Mouse (Mus musculus) CH12.LX (cell line): ENCODE data around the gene Slc4a2. TPM values are rescaled to one million over a fixed set of nuclear protein-coding genes. Genes with fewer than 3 reads are reported as not detected.
A peak's percentile ranks its signal among the peaks of the same experiment; 100 is the strongest.

ENCODE experiments used
- DNase-seq: peaks from one replicate; pipeline ENCODE4 v3.0.0-alpha.2; 2013; ENCODE audit errors: extremely low read depth
- H3K27ac ChIP-seq: 2 replicates; pipeline ENCODE4 v1.5.1; 2012; ENCODE audit warnings: low read depth, mild to moderate bottlenecking, control low read depth, moderate library complexity; ENCODE audit not compliant: insufficient read depth
- H3K27me3 ChIP-seq: replicated peaks from 2 replicates; pipeline ENCODE3; 2012; ENCODE audit warnings: inconsistent platforms
- H3K36me3 ChIP-seq, 2 experiments: replicated peaks in 1 of 2; 2 replicates each; pipeline versions ENCODE3 to v1.6.1; 2012; ENCODE audit warnings: inconsistent platforms in 1 of 2, low read length in 1 of 2, mild to moderate bottlenecking in 1 of 2, mixed read lengths in 1 of 2, moderate library complexity in 1 of 2; ENCODE audit not compliant: control insufficient read depth in 1 of 2, insufficient read depth in 1 of 2
- H3K4me1 ChIP-seq, 2 experiments: 2 replicates each; pipeline ENCODE4 v1.6.1; 2012; ENCODE audit warnings: inconsistent platforms in 1 of 2, moderate library complexity in 1 of 2; ENCODE audit not compliant: insufficient read depth in 2 of 2, control insufficient read depth in 1 of 2
- H3K4me2 ChIP-seq: 2 replicates; pipeline ENCODE4 v1.6.1; 2012; ENCODE audit warnings: low read depth, mild to moderate bottlenecking, control low read depth; ENCODE audit not compliant: poor library complexity, insufficient read depth, severe bottlenecking
- H3K4me3 ChIP-seq, 3 experiments: fragments of 150-350 bp in 1 of 3; sonication (generic) in 1 of 3; replicated peaks in 1 of 3; 2 replicates each; pipeline versions ENCODE3 to v1.5.1; 2011 to 2012; ENCODE audit warnings: low read depth in 2 of 3, low read length in 2 of 3, mild to moderate bottlenecking in 2 of 3, moderate library complexity in 2 of 3, control low read depth in 1 of 3, improper control_type of control experiment in 1 of 3, inconsistent platforms in 1 of 3, mixed read lengths in 1 of 3; ENCODE audit not compliant: poor library complexity in 1 of 3
- H3K79me2 ChIP-seq: replicated peaks from 2 replicates; pipeline ENCODE4 v1.6.1; 2012; ENCODE audit warnings: mild to moderate bottlenecking, moderate library complexity; ENCODE audit not compliant: control insufficient read depth, poor library complexity, insufficient read depth, severe bottlenecking; ENCODE audit errors: extremely low read depth
- H3K9ac ChIP-seq: 2 replicates; pipeline ENCODE4 v1.6.1; 2012; ENCODE audit warnings: low read depth, mild to moderate bottlenecking, control low read depth, moderate library complexity; ENCODE audit not compliant: insufficient read depth
- H3K9me3 ChIP-seq: replicated peaks from 2 replicates; pipeline ENCODE3; 2012; ENCODE audit warnings: low read length, inconsistent platforms, mixed read lengths
- BHLHE40 ChIP-seq: IDR thresholded peaks from 2 replicates; pipeline ENCODE4 v1.6.1; 2011; ENCODE audit warnings: mild to moderate bottlenecking, low read depth, low read length, improper control_type of control experiment
- CHD2 ChIP-seq: IDR thresholded peaks from 2 replicates; pipeline ENCODE4 v1.6.1; 2011; ENCODE audit warnings: low read length, improper control_type of control experiment
- CTCF ChIP-seq, 2 experiments: IDR thresholded peaks in 1 of 2; conservative IDR thresholded peaks in 1 of 2; 2 replicates each; pipeline ENCODE4 v1.5.1; 2011 to 2012; ENCODE audit warnings: low read depth in 2 of 2, low read length in 2 of 2, improper control_type of control experiment in 1 of 2, inconsistent platforms in 1 of 2, mild to moderate bottlenecking in 1 of 2, moderate library complexity in 1 of 2
- E2F4 ChIP-seq: IDR thresholded peaks from 2 replicates; pipeline ENCODE4 v1.6.1; 2011; ENCODE audit warnings: low read depth, low read length, improper control_type of control experiment; ENCODE audit not compliant: insufficient replicate concordance
- GABPA ChIP-seq: IDR thresholded peaks from 2 replicates; pipeline ENCODE4 v1.6.1; 2012; ENCODE audit warnings: low read depth, low read length, improper control_type of control experiment, inconsistent platforms; ENCODE audit not compliant: insufficient replicate concordance
- HCFC1 ChIP-seq: IDR thresholded peaks from 2 replicates; pipeline ENCODE4 v1.6.1; 2012; ENCODE audit warnings: low read depth, mild to moderate bottlenecking, inconsistent platforms, low read length, improper control_type of control experiment
- IRF4 ChIP-seq: IDR thresholded peaks from 2 replicates; pipeline ENCODE4 v1.6.1; 2014; ENCODE audit warnings: low read depth, mild to moderate bottlenecking, inconsistent platforms, low read length, improper control_type of control experiment
- JUN ChIP-seq: IDR thresholded peaks from 2 replicates; pipeline ENCODE4 v1.6.1; 2011; ENCODE audit warnings: low read depth, mild to moderate bottlenecking, low read length, improper control_type of control experiment, moderate library complexity; ENCODE audit not compliant: insufficient read depth
- KAT2A ChIP-seq: IDR thresholded peaks from 2 replicates; pipeline ENCODE4 v1.6.1; 2012; ENCODE audit warnings: low read length, improper control_type of control experiment, inconsistent platforms; ENCODE audit not compliant: insufficient replicate concordance
- MAFK ChIP-seq: IDR thresholded peaks from 2 replicates; pipeline ENCODE4 v1.6.1; 2011; ENCODE audit warnings: low read length, improper control_type of control experiment; ENCODE audit not compliant: insufficient replicate concordance
- MAX ChIP-seq: IDR thresholded peaks from 2 replicates; pipeline ENCODE4 v1.6.1; 2011; ENCODE audit warnings: low read length, improper control_type of control experiment
- MYC ChIP-seq: IDR thresholded peaks from 2 replicates; pipeline ENCODE4 v1.6.1; 2011; ENCODE audit warnings: low read depth, mild to moderate bottlenecking, improper control_type of control experiment, low read length
- NRF1 ChIP-seq: IDR thresholded peaks from 2 replicates; pipeline ENCODE4 v1.6.1; 2014; ENCODE audit warnings: low read depth, mild to moderate bottlenecking, inconsistent platforms, low read length, improper control_type of control experiment, moderate library complexity
- POLR2A ChIP-seq: IDR thresholded peaks from 2 replicates; pipeline ENCODE4 v1.6.1; 2011; ENCODE audit warnings: low read depth, mild to moderate bottlenecking, improper control_type of control experiment, low read length
- RAD21 ChIP-seq: IDR thresholded peaks from 2 replicates; pipeline ENCODE4 v1.6.1; 2011; ENCODE audit warnings: low read depth, mild to moderate bottlenecking, low read length, improper control_type of control experiment, moderate library complexity
- SIN3A ChIP-seq: IDR thresholded peaks from 2 replicates; pipeline ENCODE4 v1.6.1; 2012; ENCODE audit warnings: low read length, improper control_type of control experiment, inconsistent platforms
- UBTF ChIP-seq: IDR thresholded peaks from 2 replicates; pipeline ENCODE4 v1.6.1; 2012; ENCODE audit warnings: low read depth, mild to moderate bottlenecking, inconsistent platforms, low read length, improper control_type of control experiment, moderate library complexity
- USF1 ChIP-seq: IDR thresholded peaks from 2 replicates; pipeline ENCODE4 v1.6.1; 2014; ENCODE audit warnings: low read depth, mild to moderate bottlenecking, inconsistent platforms, low read length, improper control_type of control experiment
- USF2 ChIP-seq: conservative IDR thresholded peaks from 2 replicates; pipeline ENCODE4 v1.6.1; 2011; ENCODE audit warnings: low read depth, low read length, improper control_type of control experiment
- ZKSCAN1 ChIP-seq: IDR thresholded peaks from 2 replicates; pipeline ENCODE4 v1.6.1; 2012; ENCODE audit warnings: low read depth, inconsistent platforms, low read length, improper control_type of control experiment, borderline replicate concordance
- dilution Hi-C: fragments of 300-500 bp; cut with MboI; formaldehyde crosslinking; loops from 2 replicates; pipeline ENCODE4 v1.14.3; 2020; ENCODE audit warnings: low sequenced_read_pairs; ENCODE audit not compliant: extremely low pct_unique_long_range_greater_than_20kb, extremely low pct_ligation_motif_present
- in situ Hi-C: fragments of 300-500 bp; cut with MboI; formaldehyde crosslinking; loops from 3 replicates; pipeline ENCODE4 v1.14.3; 2019; ENCODE audit warnings: low sequenced_read_pairs, low pct_ligation_motif_present, low pct_unique_long_range_greater_than_20kb, mixed read lengths
- polyA plus RNA-seq: library from polyadenylated mRNA; unstranded; fragments of >175 nt; gene quantifications from 2 replicates; pipeline ENCODE4 v1.2.1, GENCODE M21; 2012; ENCODE audit warnings: low read depth; ENCODE audit not compliant: insufficient read length
- total RNA-seq, 2 experiments: library from RNA; depleted of rRNA; stranded (reverse); fragments of 300-350 nt in 1 of 2; fragments of >200 nt in 1 of 2; gene quantifications; 2 replicates each; pipeline ENCODE4 v1.2.3; 2012 to 2014

Slc4a2 gene
- total and polyA plus RNA-seq, 3 experiments = 12.9 to 27.2 (median 18.6) TPM

- TF ChIP-seq E2F4 = peak; percentile 53; the same call in 1 of the 2 replicates
These were observed at the start of gene Slc4a2, which contains the start of gene Cdk5 (continued) for GRCm38 (mm10) chr5:24423129-24424003.

GRCm38 (mm10) chr5:24374216-24374615 is 49.4 kb upstream of the Slc4a2 start:
- dilution Hi-C loops (no loop called here), in situ Hi-C loops (no loop called here)
- no peak overlapping the region for H3K9ac ChIP-seq
- H3K9me3 ChIP-seq = no peaks in the 10 kb centered on the region
- H3K4me2 ChIP-seq = no peak overlapping the region
- H3K79me2 ChIP-seq = no peaks in the 10 kb centered on the region
- H3K4me1 ChIP-seq = no peaks in the 10 kb centered on the region
- DNase-seq = no peak
- H3K27ac ChIP-seq = no peak overlapping the region
- no peak for TF ChIP-seq E2F4
- no peak for TF ChIP-seq USF2
- no peak for TF ChIP-seq JUN
- TF ChIP-seq IRF4 = no peak
- no peak for TF ChIP-seq KAT2A
- TF ChIP-seq MAFK = no peak
- TF ChIP-seq USF1 = no peak
- no peak for TF ChIP-seq SIN3A
- no peak for TF ChIP-seq ZKSCAN1
- H3K36me3 ChIP-seq = no peaks in the 10 kb centered on the region
- H3K27me3 ChIP-seq = peaks cover 35% of the 10 kb centered on the region
- no peak overlapping the region for H3K4me3 ChIP-seq

- TF ChIP-seq UBTF = no peak
- TF ChIP-seq NRF1 = no peak
- TF ChIP-seq BHLHE40 = no peak
- no peak for TF ChIP-seq HCFC1
- no peak for TF ChIP-seq E2F4
- no peak for TF ChIP-seq CTCF (conservative IDR thresholded peaks at IDR 0.05 in 1 of 2, IDR thresholded peaks at IDR 0.05 in 1 of 2; ENCODE audit: low read depth in 2 of 2, low read length in 2 of 2)
- no peak for TF ChIP-seq GABPA
- no peak for TF ChIP-seq RAD21
- TF ChIP-seq KAT2A = no peak
- no peak for TF ChIP-seq MYC
- TF ChIP-seq JUN = no peak
- no peak for TF ChIP-seq MAX
- TF ChIP-seq POLR2A = no peak
- TF ChIP-seq CHD2 = no peak
- no peak for DNase-seq
- H3K9me3 ChIP-seq = no peaks in the 10 kb centered on the region
- no peaks in the 10 kb centered on the region for H3K36me3 ChIP-seq
- H3K79me2 ChIP-seq = no peaks in the 10 kb centered on the region
- dilution Hi-C loops (no loop called here), in situ Hi-C loops (no loop called here)
- H3K4me3 ChIP-seq = no peak overlapping the region
- H3K27me3 ChIP-seq = peaks cover 29% of the 10 kb centered on the region
- H3K4me2 ChIP-seq = no peak overlapping the region
- no peak overlapping the region for H3K27ac ChIP-seq
- H3K9ac ChIP-seq = no peak overlapping the region
- H3K4me1 ChIP-seq = no peaks in the 10 kb centered on the region
These were observed 48.8 kb upstream of the Slc4a2 start for GRCm38 (mm10) chr5:24374666-24375328.
